Mouse (Mus musculus) liver, embryonic 12.5 days (tissue): ENCODE data around the gene Zim1. TPM values are rescaled to one million over a fixed set of nuclear protein-coding genes. Genes with fewer than 3 reads are reported as not detected.

Experiments
- ATAC-seq: fragments of 200-750 bp; cut with Nextera tagmentation; 2 replicates; pipeline ENCODE4 v1.8.0; 2017; ENCODE audit warnings: moderate number of reproducible peaks, mild to moderate bottlenecking, moderate library complexity
- H3K27ac ChIP-seq: fragments of 300-500 bp; sonication (generic); 2 replicates; pipeline ENCODE4 v1.5.1; 2016; ENCODE audit warnings: mild to moderate bottlenecking
- H3K27me3 ChIP-seq: fragments of 300-500 bp; sonication (generic); replicated peaks from 2 replicates; pipeline ENCODE4 v1.6.1; 2016; ENCODE audit warnings: mild to moderate bottlenecking, moderate library complexity
- H3K36me3 ChIP-seq: fragments of 300-500 bp; sonication (generic); 2 replicates; pipeline ENCODE4 v1.6.1; 2016; ENCODE audit warnings: mild to moderate bottlenecking, moderate library complexity
- H3K4me1 ChIP-seq: fragments of 300-500 bp; sonication (generic); 2 replicates; pipeline ENCODE4 v1.6.1; 2016
- H3K4me2 ChIP-seq: fragments of 300-500 bp; sonication (generic); 2 replicates; pipeline ENCODE4 v1.6.1; 2016; ENCODE audit warnings: mild to moderate bottlenecking, moderate library complexity
- H3K4me3 ChIP-seq: fragments of 300-500 bp; sonication (generic); 2 replicates; pipeline ENCODE4 v1.5.1; 2016; ENCODE audit warnings: mild to moderate bottlenecking, moderate library complexity
- H3K9ac ChIP-seq: fragments of 300-500 bp; sonication (generic); 2 replicates; pipeline ENCODE4 v1.6.1; 2016; ENCODE audit warnings: mild to moderate bottlenecking, moderate library complexity
- H3K9me3 ChIP-seq: fragments of 300-500 bp; sonication (generic); replicated peaks from 2 replicates; pipeline ENCODE4 v1.6.1; 2016; ENCODE audit warnings: mild to moderate bottlenecking, moderate library complexity
- WGBS: fragments of 180-500 bp; shearing (Covaris S2); methylation state at CpG from one replicate; pipeline ENCODE4 v1.1.7; 2016; ENCODE audit not compliant: insufficient replicate concordance; 5-methylcytosine and 5-hydroxymethylcytosine counted together
- polyA plus RNA-seq: library from polyadenylated mRNA; unstranded; fragments of >200 nt; fragmentation: Nextera tagmentation; extraction: Ambion mirVana; gene quantifications from 2 replicates; pipeline ENCODE4 v1.2.1, GENCODE M21; 2016

The Zim1 gene
- polyA plus RNA-seq, 1 experiment from 2014 or later: 2.1 TPM

DNA sequence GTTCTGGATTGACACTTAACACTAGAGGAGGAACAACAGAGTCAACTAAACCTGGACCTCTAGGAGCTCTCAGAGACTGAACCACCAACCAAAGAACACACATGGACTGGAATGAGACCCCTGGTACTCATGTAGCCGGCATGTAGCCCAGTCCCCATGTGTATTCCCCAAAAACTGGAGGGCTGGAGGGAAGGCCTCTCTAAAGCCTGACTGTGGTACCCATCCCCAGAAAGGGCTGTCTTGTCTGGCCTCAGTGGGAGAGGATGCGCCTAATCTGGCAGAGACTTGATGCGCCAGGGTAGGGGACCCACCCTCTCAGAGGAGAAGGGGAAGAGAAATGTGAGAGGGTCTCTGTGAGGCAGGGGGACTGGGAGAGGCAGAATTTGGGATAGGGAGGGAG, 50.4 kb downstream of the Zim1 start:
- no peak overlapping the region for H3K4me2 ChIP-seq
- WGBS: 62% methylated on average over 3 of the region's 3 CpGs
- H3K9ac ChIP-seq: no peak overlapping the region
- no peak overlapping the region for H3K27ac ChIP-seq
- ATAC-seq: no peak
- no peak overlapping the region for H3K4me3 ChIP-seq
- no peaks in the 10 kb centered on the region for H3K4me1 ChIP-seq
- peaks cover 3% of the 10 kb centered on the region; the same call in 1 of the 2 replicates for H3K9me3 ChIP-seq
- H3K36me3 ChIP-seq: no peaks in the 10 kb centered on the region
- no peaks in the 10 kb centered on the region for H3K27me3 ChIP-seq

DNA sequence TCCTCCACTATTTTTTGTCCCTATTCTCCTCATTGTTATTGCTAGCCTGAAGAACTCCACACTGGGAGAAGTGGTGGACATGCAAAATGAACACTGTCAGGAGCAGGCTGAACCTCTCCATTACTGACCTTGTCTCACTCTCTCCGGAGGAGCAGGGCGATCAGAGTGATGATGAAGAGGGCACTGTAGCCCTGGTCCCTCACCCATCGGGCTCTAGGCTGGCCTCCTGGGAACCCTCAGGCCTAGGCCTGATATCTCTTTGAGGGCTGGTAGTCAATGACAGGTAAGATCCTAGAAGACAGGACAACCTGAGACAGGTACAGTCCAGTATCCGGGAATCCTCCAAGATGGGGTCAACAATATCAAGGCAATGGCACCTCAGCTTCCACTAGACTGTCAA, 58.2 kb downstream of the Zim1 start:
- Histone ChIP-seq H3K4me3 (no peak overlapping the region), H3K9ac (no peak overlapping the region)
- 70% methylated on average over 4 of the region's 4 CpGs for WGBS

DNA sequence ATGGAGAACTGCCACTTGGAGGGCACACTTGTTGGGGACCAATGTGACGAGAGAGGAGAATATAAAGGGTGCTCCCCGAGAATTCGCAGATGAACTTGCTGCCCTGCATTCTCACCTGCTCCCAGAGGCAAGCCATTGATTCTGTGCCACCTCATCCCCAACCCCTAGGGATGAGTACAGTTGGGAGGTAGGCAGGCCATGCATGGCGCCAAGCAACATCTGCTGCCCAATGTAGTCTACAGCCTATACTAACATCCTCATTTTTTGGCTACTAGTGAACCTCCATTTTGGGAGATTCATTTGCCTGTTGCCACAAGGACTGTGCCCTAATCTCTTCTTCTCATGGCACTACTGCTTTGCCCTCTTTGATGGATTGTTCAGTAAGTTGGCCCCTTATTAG, 59.5 kb downstream of the Zim1 start:
- Histone ChIP-seq H3K4me2 (no peak overlapping the region), H3K27ac (no peak overlapping the region), H3K27me3 (no peaks in the 10 kb centered on the region), H3K4me3 (no peak overlapping the region), H3K4me1 (no peaks in the 10 kb centered on the region), H3K9ac (no peak overlapping the region), H3K9me3 (peaks cover 20% of the 10 kb centered on the region; the same call in 1 of the 2 replicates), H3K36me3 (no peaks in the 10 kb centered on the region)
- no peak for ATAC-seq
- WGBS: 63% methylated on average over 4 of the region's 4 CpGs

More for the DNA sequence above, 58.2 kb downstream of the Zim1 start:
- no peaks in the 10 kb centered on the region for H3K27me3 ChIP-seq
- no peak overlapping the region for H3K4me2 ChIP-seq
- no peaks in the 10 kb centered on the region for H3K4me1 ChIP-seq
- ATAC-seq: no peak
- H3K36me3 ChIP-seq: no peaks in the 10 kb centered on the region
- H3K9me3 ChIP-seq: peaks cover 20% of the 10 kb centered on the region; the same call in 1 of the 2 replicates
- no peak overlapping the region for H3K27ac ChIP-seq

DNA sequence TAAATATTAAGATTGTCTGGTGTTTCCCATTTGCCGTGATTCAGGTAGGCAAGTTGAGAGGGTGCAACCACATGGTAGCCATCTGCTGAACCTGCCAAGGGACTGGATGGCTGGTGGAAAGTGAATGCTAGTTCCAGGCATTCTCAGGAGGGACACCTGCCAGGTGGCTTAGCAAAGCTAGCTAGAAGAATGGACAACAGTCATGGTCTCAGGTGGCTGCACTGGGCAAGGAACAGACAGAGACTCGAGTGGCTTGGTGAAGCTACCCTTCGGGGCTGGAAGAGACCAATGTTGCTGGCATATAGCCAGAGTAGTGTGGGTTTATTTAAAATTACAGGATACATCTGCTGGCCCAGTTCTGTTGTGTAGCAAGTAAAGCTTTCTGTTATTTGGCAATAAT, 60.4 kb downstream of the Zim1 start:
- H3K9ac ChIP-seq: no peak overlapping the region
- WGBS: 60% methylated on average over 3 of the region's 3 CpGs
- H3K27me3 ChIP-seq: no peaks in the 10 kb centered on the region
- ATAC-seq: no peak
- H3K36me3 ChIP-seq: no peaks in the 10 kb centered on the region
- H3K4me2 ChIP-seq: no peak overlapping the region
- no peak overlapping the region for H3K27ac ChIP-seq
- peaks cover 20% of the 10 kb centered on the region; the same call in 1 of the 2 replicates for H3K9me3 ChIP-seq
- H3K4me1 ChIP-seq: no peaks in the 10 kb centered on the region
- no peak overlapping the region for H3K4me3 ChIP-seq

Other genes with a start within 250 kb of the Zim1 start
- not detected in 2 replicates for gene Olfr1336, start 240.3 kb downstream of the Zim1 start, polyA plus RNA-seq
- not detected in 2 replicates for gene Olfr1346, start 229.3 kb downstream of the Zim1 start, polyA plus RNA-seq
- not detected in 2 replicates for gene Olfr5, start 209.5 kb downstream of the Zim1 start, polyA plus RNA-seq
- gene Olfr1347, start 196.7 kb downstream of the Zim1 start, polyA plus RNA-seq: not detected in 2 replicates
- not detected in 2 replicates for gene Olfr1348, start 187.7 kb downstream of the Zim1 start, polyA plus RNA-seq
- gene Olfr1349, start 173.5 kb downstream of the Zim1 start, polyA plus RNA-seq: not detected in 2 replicates
- gene Olfr1350, start 131.6 kb downstream of the Zim1 start, polyA plus RNA-seq: not detected in 2 replicates
- gene Peg3, start 34.0 kb upstream of the Zim1 start, polyA plus RNA-seq: 75.1 and 81.6 TPM in 2 replicates
- 2.7 and 3.7 TPM in 2 replicates for gene Usp29, start 34.1 kb upstream of the Zim1 start, polyA plus RNA-seq